Comparison of ENCODE assay signal across 9 mouse cellular contexts in genomic region chr1:133953261-133953742, GRCm38 (mm10). TPM values are rescaled to one million over a fixed set of nuclear protein-coding genes. Genes with fewer than 3 reads are reported as not detected.
DNase-seq lines count a peak whose midpoint lies in the region; ATAC-seq and TF ChIP-seq lines count a peak whose summit lies in the region.
"Had no signal": no experiment of that assay in that cellular context is flagged by ENCODE, and none has a peak within 500 bp of the region (broad histone marks: within the 10 kb centered on the region; RNA-seq: fewer than 3 reads in every experiment).

No protein-coding gene starts in this region.

- intact Hi-C loops in heart, postnatal 10 days (cut with DNase I) = no loop called here

- no peaks in the 10 kb centered on the region for H3K27me3 ChIP-seq in heart, embryonic 12.5 days (replicated peaks)
- H3K27me3 ChIP-seq in kidney, adult 2 months (replicated peaks; ENCODE audit: control insufficient read depth, insufficient read depth, low read length) = no peaks in the 10 kb centered on the region

- no peak for TF ChIP-seq CTCF in brain, embryonic 14.5 days (IDR thresholded peaks at IDR 0.05; ENCODE audit: borderline replicate concordance, extremely low read depth, insufficient read depth, insufficient read length)
- TF ChIP-seq CTCF in kidney, adult 2 months (conservative IDR thresholded peaks at IDR 0.05; ENCODE audit: insufficient read depth, insufficient read length, low read depth, low read length) = no peak

- ATAC-seq in heart, embryonic 12.5 days (ENCODE audit: insufficient number of reproducible peaks, low FRiP score) = no peak
- ATAC-seq in CD4-positive, CD25-positive, alpha-beta regulatory T cell, adult 4 months = no peak

- no peaks in the 10 kb centered on the region for H3K36me3 ChIP-seq in heart, embryonic 12.5 days
- H3K36me3 ChIP-seq in kidney, adult 2 months (ENCODE audit: control insufficient read depth, insufficient read depth, low read length) = no peaks in the 10 kb centered on the region
- H3K36me3 ChIP-seq: limb, embryonic 12.5 days had no signal

- 43% methylated on average over 9 of the region's 9 CpGs for WGBS in heart, embryonic 12.5 days
- 51% methylated on average over 9 of the region's 9 CpGs for WGBS in kidney, adult 2 months

- H3K9me3 ChIP-seq in heart, embryonic 12.5 days (replicated peaks) = no peaks in the 10 kb centered on the region
- H3K9me3 ChIP-seq: limb, embryonic 12.5 days had no signal

- peaks cover 39% of the 10 kb centered on the region for H3K4me1 ChIP-seq in heart, embryonic 12.5 days (replicated peaks)
- H3K4me1 ChIP-seq in kidney, adult 2 months (ENCODE audit: control insufficient read depth, insufficient read depth, low read length) = no peaks in the 10 kb centered on the region
- H3K4me1 ChIP-seq: limb, embryonic 12.5 days had no signal

- no peak for TF ChIP-seq POLR2A in brain, embryonic 14.5 days (IDR thresholded peaks at IDR 0.05; ENCODE audit: borderline replicate concordance, extremely low read depth, insufficient read depth, insufficient read length, poor library complexity, severe bottlenecking)
- TF ChIP-seq POLR2A in kidney, adult 2 months (IDR thresholded peaks at IDR 0.05; ENCODE audit: low read depth, low read length) = no peak

- no peak overlapping the region for H3K4me3 ChIP-seq in heart, embryonic 12.5 days
- no peak overlapping the region for H3K4me3 ChIP-seq in kidney, adult 2 months (ENCODE audit: insufficient read depth, low read depth, low read length)
- H3K4me3 ChIP-seq: limb, embryonic 12.5 days had no signal

- no peak overlapping the region for H3K4me2 ChIP-seq in heart, embryonic 12.5 days
- H3K4me2 ChIP-seq: limb, embryonic 12.5 days had no signal

- no peak overlapping the region for H3K9ac ChIP-seq in heart, embryonic 12.5 days
- H3K9ac ChIP-seq: limb, embryonic 12.5 days had no signal

- 0 out of 2 replicates have a peak overlapping the region, but pooled peaks have one; percentile 5 for H3K27ac ChIP-seq in heart, embryonic 12.5 days (ENCODE audit: poor library complexity, severe bottlenecking)
- H3K27ac ChIP-seq in kidney, adult 2 months (ENCODE audit: insufficient read depth, low read depth, low read length) = no peak overlapping the region
- H3K27ac ChIP-seq: limb, embryonic 12.5 days had no signal

- peak; percentile 52 to 59 for DNase-seq in heart, adult 18-20 months
- DNase-seq in heart, postnatal 10 days = no peak
- DNase-seq in 3T3-L1 (ENCODE audit: low read depth, low spot score) = peak; percentile 88
- peak; percentile 44 for DNase-seq in brain, embryonic 14.5 days (ENCODE audit: low read depth)
- no peak for DNase-seq in kidney, postnatal 25 days
- no peak for DNase-seq in kidney, adult 2 months

RNA-seq across cellular contexts. Expression of gene Prelp, which starts 32.1 kb away (rescaled TPM):
- 10 to 100 TPM; 23.4 to 28.7 TPM for total RNA-seq in heart, adult 18-20 months (2021)
- total RNA-seq in heart, postnatal 10 days (2021) = 10 to 100 TPM; 27.2 TPM
- polyA plus RNA-seq in brain, embryonic 14.5 days (2012; rRNA removed) = 3.1 and 8.2 TPM in 2 replicates
- polyA plus RNA-seq in heart, embryonic 12.5 days (2016; fragmentation: Nextera tagmentation; extraction: Ambion mirVana) = 2.5 and 2.7 TPM in 2 replicates
- not detected for polyA plus RNA-seq in CD4-positive, CD25-positive, alpha-beta regulatory T cell, adult 4 months (2017; shearing (Covaris generic))
- 35.0 and 38.2 TPM in 2 replicates for polyA plus RNA-seq in kidney, adult 2 months (2012; rRNA removed)

RNA-seq across cellular contexts. Expression of gene Optc, which starts 45.5 kb away (rescaled TPM):
- under 1 TPM; 0.23 to 0.37 TPM for total RNA-seq in heart, adult 18-20 months (2021)
- total RNA-seq in heart, postnatal 10 days (2021) = under 1 TPM; 0.35 to 0.67 TPM
- 9.0 and 9.2 TPM in 2 replicates for polyA plus RNA-seq in brain, embryonic 14.5 days (2012; rRNA removed)
- 0.22 and 0.66 TPM in 2 replicates for polyA plus RNA-seq in heart, embryonic 12.5 days (2016; fragmentation: Nextera tagmentation; extraction: Ambion mirVana)
- not detected for polyA plus RNA-seq in CD4-positive, CD25-positive, alpha-beta regulatory T cell, adult 4 months (2017; shearing (Covaris generic))
- polyA plus RNA-seq in kidney, adult 2 months (2012; rRNA removed) = 0.48 and 1.5 TPM in 2 replicates

Comparison
In these comparisons a context has a peak if more than half of its experiments do, and no peak if none do; other contexts are left out.
1. DNase-seq: peak in heart, adult 18-20 months (2 of 2), 3T3-L1 (single experiment) and brain, embryonic 14.5 days (single experiment); none in heart, postnatal 10 days (0 of 2), kidney, postnatal 25 days (0 of 2) and kidney, adult 2 months (single experiment).